Mouse (Mus musculus) heart, embryonic 16.5 days (tissue): ENCODE results near the gene Hoxd13. TPM values are rescaled to one million over a fixed set of nuclear protein-coding genes. Genes with fewer than 3 reads are reported as not detected.

Source experiments
- ATAC-seq: fragments of 200-750 bp; cut with Nextera tagmentation; replicated peaks from 2 replicates; pipeline ENCODE4 v1.8.0; 2017; ENCODE audit warnings: moderate number of reproducible peaks; ENCODE audit not compliant: insufficient read depth, low FRiP score; ENCODE audit errors: extremely low read depth
- H3K27ac ChIP-seq: fragments of 300-500 bp; sonication (generic); 2 replicates; pipeline ENCODE4 v1.5.1; 2014; ENCODE audit warnings: mild to moderate bottlenecking, low read length, control low read depth, moderate library complexity
- H3K27me3 ChIP-seq: fragments of 300-500 bp; sonication (generic); 2 replicates; pipeline ENCODE4 v1.6.1; 2014; ENCODE audit warnings: low read length, mixed read lengths; ENCODE audit not compliant: control insufficient read depth, insufficient read depth
- H3K36me3 ChIP-seq: fragments of 300-500 bp; sonication (generic); 2 replicates; pipeline ENCODE4 v1.6.1; 2014; ENCODE audit not compliant: control insufficient read depth, insufficient read depth
- H3K4me1 ChIP-seq: fragments of 300-500 bp; sonication (generic); 2 replicates; pipeline ENCODE4 v1.6.1; 2014; ENCODE audit warnings: low read length, mixed read lengths; ENCODE audit not compliant: control insufficient read depth, insufficient read depth
- H3K4me2 ChIP-seq: fragments of 300-500 bp; sonication (generic); 2 replicates; pipeline ENCODE4 v1.6.1; 2014; ENCODE audit warnings: low read depth, mild to moderate bottlenecking, control low read depth, low read length
- H3K4me3 ChIP-seq: fragments of 300-500 bp; sonication (generic); 2 replicates; pipeline ENCODE4 v1.5.1; 2014; ENCODE audit warnings: mild to moderate bottlenecking, control low read depth, low read length
- H3K9ac ChIP-seq: fragments of 300-500 bp; sonication (generic); 2 replicates; pipeline ENCODE4 v1.6.1; 2014; ENCODE audit warnings: low read length, control low read depth
- H3K9me3 ChIP-seq: fragments of 300-500 bp; sonication (generic); replicated peaks from 2 replicates; pipeline ENCODE4 v1.6.1; 2016; ENCODE audit warnings: low read length; ENCODE audit not compliant: control insufficient read depth
- WGBS: fragments of 180-500 bp; shearing (Covaris S2); extraction: QIAGEN DNeasy Blood & Tissue Kit; methylation state at CpG from one replicate; pipeline ENCODE4 v1.1.7; 2014; 5-methylcytosine and 5-hydroxymethylcytosine counted together
- polyA plus RNA-seq: library from polyadenylated mRNA; unstranded; fragments of >200 nt; fragmentation: Nextera tagmentation; extraction: Ambion mirVana; gene quantifications from 2 replicates; pipeline ENCODE4 v1.2.1, GENCODE M21; 2015

The Hoxd13 gene
- polyA plus RNA-seq, 1 experiment from 2014 or later = not detected

DNA sequence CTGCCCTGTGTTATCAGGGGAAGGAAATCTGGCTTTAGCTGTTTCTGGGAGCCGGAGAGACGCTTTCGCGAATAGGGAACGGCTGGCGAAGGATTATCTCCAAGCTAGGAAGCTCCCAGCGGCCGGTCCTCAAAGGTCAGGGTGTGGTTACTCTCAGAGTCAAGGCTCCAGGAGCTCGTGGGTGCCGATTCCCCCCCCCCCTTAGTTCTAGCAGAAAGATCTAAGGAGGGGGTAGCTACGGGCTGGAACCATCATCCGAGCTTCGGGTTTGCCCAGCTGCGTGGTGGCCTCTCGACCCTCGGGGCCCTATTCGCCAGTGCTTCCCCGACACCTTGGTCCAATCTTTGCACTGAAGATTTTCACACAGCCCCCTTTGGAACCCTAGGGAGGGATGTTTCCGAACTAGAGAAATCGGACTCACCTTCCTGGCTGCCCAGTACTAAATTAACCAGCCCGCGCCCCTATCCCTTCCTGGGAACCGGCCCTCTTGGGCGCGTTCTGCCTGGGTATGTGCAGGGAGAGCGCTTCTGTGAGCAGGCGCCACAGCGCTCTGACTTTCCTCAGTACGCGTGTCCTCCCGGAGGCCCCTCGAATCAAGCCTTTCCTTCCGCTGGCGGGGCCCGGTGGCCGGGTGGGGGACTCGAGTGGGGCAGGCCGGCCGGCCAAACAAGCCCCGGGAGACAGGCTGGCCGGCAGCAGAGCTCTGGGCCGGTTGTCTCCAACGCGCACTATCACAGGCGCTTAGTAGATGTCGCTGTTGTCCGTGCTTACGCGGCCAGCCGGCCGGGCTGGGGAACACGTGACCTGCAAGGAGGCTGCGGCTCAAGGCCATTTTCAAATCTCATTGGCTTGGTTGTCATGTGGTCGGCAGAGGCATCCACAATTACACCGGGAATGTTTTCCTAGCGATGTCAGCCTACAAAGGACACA, 23.2 kb downstream of the Hoxd13 start, which contains the start of gene Hoxd10:
TSS of gene Hoxd10 (plus strand) at position 903 of the 930 bp plus-strand sequence.
- H3K36me3 ChIP-seq = no peaks in the 10 kb centered on the region
- peak within 1 kb of the TSS; percentile 38 for H3K4me2 ChIP-seq
- no peaks in the 10 kb centered on the region; the same call in 1 of the 2 replicates for H3K9me3 ChIP-seq
- no peaks in the 10 kb centered on the region for H3K4me1 ChIP-seq
- peaks cover 90% of the 10 kb centered on the region for H3K27me3 ChIP-seq
- no peak within 1 kb of the TSS for H3K9ac ChIP-seq
- peak; percentile 72 for ATAC-seq
- 1% methylated on average over 56 of the region's 56 CpGs for WGBS
- H3K27ac ChIP-seq = no peak within 1 kb of the TSS
- H3K4me3 ChIP-seq = peak within 1 kb of the TSS; percentile 28

DNA sequence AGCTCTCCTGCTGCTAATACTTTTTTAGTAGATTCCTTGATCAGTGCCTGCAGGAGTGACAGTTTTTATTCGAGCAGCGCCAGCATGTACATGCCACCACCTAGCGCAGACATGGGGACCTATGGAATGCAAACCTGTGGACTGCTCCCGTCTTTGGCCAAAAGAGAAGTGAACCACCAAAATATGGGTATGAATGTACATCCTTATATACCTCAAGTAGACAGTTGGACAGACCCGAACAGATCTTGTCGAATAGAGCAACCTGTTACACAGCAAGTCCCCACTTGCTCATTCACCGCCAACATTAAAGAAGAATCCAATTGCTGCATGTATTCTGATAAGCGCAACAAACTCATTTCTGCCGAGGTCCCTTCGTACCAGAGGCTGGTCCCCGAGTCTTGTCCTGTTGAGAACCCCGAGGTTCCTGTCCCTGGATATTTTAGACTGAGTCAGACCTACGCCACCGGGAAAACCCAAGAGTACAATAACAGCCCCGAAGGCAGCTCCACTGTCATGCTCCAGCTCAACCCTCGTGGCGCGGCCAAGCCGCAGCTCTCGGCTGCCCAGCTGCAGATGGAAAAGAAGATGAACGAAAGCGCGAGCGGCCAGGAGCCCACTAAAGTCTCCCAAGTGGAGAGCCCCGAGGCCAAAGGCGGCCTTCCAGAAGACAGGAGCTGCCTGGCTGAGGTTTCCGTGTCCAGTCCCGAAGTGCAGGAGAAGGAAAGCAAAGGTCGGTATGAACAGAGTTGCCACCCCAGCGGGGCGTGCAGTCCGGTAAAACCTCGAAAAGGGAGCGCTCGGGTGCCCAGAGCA, 24.1 kb downstream of the Hoxd13 start:
- ATAC-seq = no peak
- Histone ChIP-seq H3K9me3 (no peaks in the 10 kb centered on the region; the same call in 1 of the 2 replicates), H3K27ac (no peak overlapping the region), H3K27me3 (peaks cover 90% of the 10 kb centered on the region), H3K4me1 (no peaks in the 10 kb centered on the region), H3K9ac (no peak overlapping the region), H3K36me3 (no peaks in the 10 kb centered on the region), H3K4me3 (no peak overlapping the region), H3K4me2 (no peak overlapping the region)
- WGBS = 4% methylated on average over 35 of the region's 35 CpGs

DNA sequence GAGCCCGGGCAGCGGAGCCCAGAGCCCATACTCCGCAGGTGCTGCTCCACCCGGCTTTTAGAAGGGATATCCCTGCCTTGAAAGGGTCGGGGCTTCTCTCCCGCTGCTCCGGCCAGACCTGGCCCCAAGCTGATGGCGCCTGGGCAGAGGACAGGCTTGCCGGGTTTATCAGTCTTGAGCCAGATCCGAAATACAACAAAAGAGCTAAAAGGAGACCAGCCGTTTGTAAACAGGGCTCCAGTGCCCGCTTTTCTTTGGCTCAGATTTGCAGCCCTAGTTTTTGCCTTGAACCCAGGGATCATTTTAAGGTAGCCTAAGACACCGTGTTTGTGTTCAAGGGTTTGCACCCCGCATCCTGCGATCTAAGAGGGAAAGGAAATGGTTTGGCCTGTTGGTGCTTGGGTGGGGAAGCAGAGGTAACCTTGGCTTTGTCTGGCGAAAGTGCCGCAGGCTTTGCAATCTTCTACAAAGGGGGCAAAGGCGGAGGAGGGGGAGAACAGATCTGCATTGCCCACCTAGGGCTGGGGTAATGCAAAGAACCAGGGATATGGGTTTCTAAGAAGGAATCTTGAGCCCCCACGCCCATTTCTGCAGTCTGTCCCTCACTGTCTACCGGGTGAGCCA, 24.8 kb downstream of the Hoxd13 start:
- Histone ChIP-seq H3K4me2 (no peak overlapping the region), H3K27ac (no peak overlapping the region), H3K36me3 (no peaks in the 10 kb centered on the region), H3K9ac (no peak overlapping the region), H3K4me3 (no peak overlapping the region), H3K4me1 (peaks cover 3% of the 10 kb centered on the region; the same call in 1 of the 2 replicates), H3K27me3 (peaks cover 88% of the 10 kb centered on the region), H3K9me3 (no peaks in the 10 kb centered on the region; the same call in 1 of the 2 replicates)
- ATAC-seq = no peak
- 2% methylated on average over 20 of the region's 20 CpGs for WGBS

DNA sequence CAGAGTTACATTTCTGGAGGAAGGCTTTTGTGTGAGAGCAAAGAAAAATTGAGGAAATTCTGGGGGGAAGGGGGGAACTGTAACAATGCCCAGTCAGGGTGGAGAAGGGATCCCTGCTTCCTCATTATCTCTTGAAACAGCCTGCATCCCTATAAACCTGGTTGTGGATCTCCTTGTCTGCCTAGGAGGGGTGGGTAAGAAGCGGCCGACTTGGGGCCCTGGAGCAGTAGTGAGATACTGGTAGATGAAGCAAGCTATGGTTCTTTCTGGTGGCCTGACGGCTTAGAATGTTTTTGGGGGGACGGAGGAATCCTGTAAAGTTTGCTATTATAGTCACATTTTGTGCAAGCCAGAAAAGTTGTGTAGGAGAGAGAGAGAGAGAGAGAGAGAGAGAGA, 25.3 kb downstream of the Hoxd13 start:
- Histone ChIP-seq H3K4me1 (peaks cover 7% of the 10 kb centered on the region; the same call in 1 of the 2 replicates), H3K36me3 (no peaks in the 10 kb centered on the region), H3K27ac (no peak overlapping the region), H3K4me3 (no peak overlapping the region), H3K27me3 (peaks cover 90% of the 10 kb centered on the region), H3K9me3 (no peaks in the 10 kb centered on the region; the same call in 1 of the 2 replicates), H3K9ac (no peak overlapping the region), H3K4me2 (no peak overlapping the region)
- WGBS = 11% methylated on average over 4 of the region's 4 CpGs
- ATAC-seq = no peak

DNA sequence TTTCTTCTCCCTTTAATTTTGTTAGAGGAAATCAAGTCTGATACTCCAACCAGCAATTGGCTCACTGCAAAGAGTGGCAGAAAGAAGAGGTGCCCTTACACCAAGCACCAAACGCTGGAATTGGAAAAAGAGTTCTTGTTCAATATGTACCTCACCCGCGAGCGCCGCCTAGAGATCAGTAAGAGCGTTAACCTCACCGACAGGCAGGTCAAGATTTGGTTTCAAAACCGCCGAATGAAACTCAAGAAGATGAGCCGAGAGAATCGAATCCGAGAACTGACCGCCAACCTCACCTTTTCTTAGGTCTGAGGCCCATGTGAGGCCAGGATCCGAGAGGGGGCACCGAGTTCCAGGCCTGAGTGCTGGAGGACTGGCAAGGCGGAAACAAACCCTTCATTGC, 26.0 kb downstream of the Hoxd13 start:
- Histone ChIP-seq H3K4me1 (peaks cover 7% of the 10 kb centered on the region; the same call in 1 of the 2 replicates), H3K9ac (no peak overlapping the region)
- WGBS = 2% methylated on average over 16 of the region's 16 CpGs

DNA sequence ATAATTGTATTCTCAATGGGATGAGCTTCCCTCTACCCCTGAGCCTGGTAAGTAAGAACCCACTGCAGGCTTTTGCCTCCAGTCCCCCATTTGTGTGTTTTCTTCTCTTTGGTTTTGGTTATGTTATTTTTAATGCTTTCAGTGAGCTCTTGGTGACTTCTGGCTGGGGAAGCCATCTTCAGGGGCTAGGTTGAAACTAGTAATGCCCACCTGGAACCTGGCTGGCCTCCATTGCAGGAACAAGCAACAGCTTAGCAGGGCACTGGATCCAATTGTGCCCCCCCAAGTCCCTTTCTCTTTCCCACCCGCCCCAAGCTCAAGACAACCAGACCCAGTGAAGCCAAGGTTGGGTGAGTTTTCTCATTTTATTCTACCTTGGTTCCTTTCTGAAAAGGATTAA, 27.3 kb downstream of the Hoxd13 start:
- Histone ChIP-seq H3K4me2 (no peak overlapping the region), H3K27me3 (peaks cover 90% of the 10 kb centered on the region), H3K9me3 (no peaks in the 10 kb centered on the region; the same call in 1 of the 2 replicates), H3K4me3 (no peak overlapping the region), H3K27ac (no peak overlapping the region), H3K4me1 (peaks cover 7% of the 10 kb centered on the region; the same call in 1 of the 2 replicates), H3K9ac (no peak overlapping the region), H3K36me3 (no peaks in the 10 kb centered on the region)
- WGBS = 0% methylated on average over 1 of the region's 1 CpGs
- ATAC-seq = no peak

More for the DNA sequence above, 26.0 kb downstream of the Hoxd13 start:
- Histone ChIP-seq H3K4me2 (no peak overlapping the region), H3K36me3 (no peaks in the 10 kb centered on the region), H3K27me3 (peaks cover 90% of the 10 kb centered on the region), H3K9me3 (no peaks in the 10 kb centered on the region; the same call in 1 of the 2 replicates), H3K27ac (no peak overlapping the region), H3K4me3 (no peak overlapping the region)
- no peak for ATAC-seq

DNA sequence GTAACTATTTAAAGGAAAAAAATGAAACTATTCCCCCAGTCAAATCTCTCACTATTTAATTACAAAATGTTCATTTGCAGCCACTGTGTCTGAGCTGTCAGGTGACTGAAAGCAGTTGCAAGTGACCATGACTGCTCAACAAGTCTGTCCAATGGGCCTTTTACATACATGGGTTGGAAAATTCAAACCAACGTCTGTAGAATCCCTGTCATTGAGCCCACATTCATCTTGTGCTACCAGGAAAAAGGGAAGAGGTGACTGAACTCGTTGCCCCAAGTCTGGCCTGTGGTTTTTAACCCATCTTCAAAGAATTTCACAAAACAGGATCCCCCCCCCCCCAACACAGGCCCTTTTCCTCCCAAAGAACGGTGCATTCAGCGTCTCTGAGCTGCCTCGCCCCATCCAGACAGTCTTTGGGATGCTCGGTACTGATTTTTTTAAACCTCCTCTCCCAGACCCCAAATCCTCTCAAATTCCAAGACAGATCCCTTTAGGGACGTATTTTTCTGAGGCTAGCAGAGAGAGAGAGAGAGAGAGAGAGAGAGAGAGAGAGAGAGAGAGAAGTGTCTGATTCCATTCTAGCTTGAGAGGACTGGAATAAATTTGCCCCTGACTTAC, 27.8 kb downstream of the Hoxd13 start:
- H3K27me3 ChIP-seq = peaks cover 94% of the 10 kb centered on the region
- peaks cover 7% of the 10 kb centered on the region; the same call in 1 of the 2 replicates for H3K4me1 ChIP-seq
- H3K4me2 ChIP-seq = no peak overlapping the region
- no peak for ATAC-seq
- WGBS = 4% methylated on average over 7 of the region's 7 CpGs
- H3K4me3 ChIP-seq = no peak overlapping the region
- no peaks in the 10 kb centered on the region; the same call in 1 of the 2 replicates for H3K9me3 ChIP-seq
- H3K27ac ChIP-seq = no peak overlapping the region
- H3K9ac ChIP-seq = no peak overlapping the region
- H3K36me3 ChIP-seq = no peaks in the 10 kb centered on the region
